ENCODE assay signal across 14 mouse cellular contexts in the genomic region with DNA sequence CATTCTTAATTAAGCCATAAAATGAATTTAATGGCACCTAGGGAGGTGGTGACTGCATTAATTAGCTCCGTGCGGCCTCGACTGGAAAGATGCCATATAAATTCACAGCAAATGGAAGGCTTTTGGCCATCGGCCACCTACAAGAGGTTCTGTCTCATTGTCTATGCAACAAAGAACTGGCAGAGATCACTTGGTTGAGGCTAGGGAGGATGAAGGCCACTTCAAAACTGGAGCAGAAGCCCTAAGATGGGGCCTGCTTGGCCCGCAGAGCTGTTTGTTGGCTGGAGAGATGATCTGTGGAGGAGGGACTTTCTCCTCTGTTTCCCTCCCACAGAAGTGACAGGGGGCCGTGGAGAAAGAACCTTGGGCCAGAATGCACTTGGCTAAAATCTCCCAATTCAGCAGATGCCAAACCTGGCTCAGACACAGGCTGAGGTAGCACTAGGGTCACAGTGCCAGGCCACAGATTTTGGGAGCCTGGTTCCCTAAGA.
DNase-seq lines count a peak whose midpoint lies in the region; ATAC-seq and TF ChIP-seq lines count a peak whose summit lies in the region.
"Had no signal": no experiment of that assay in that cellular context is flagged by ENCODE, and none has a peak within 500 bp of the region (broad histone marks: within the 10 kb centered on the region; RNA-seq: fewer than 3 reads in every experiment).

No protein-coding gene starts in this region.

- TF ChIP-seq CTCF in liver, adult 2 months (IDR thresholded peaks at IDR 0.05; ENCODE audit: low read depth, low read length) = no peak

- no peak overlapping the region for H3K9ac ChIP-seq in liver, adult 2 months (ENCODE audit: low read depth, low read length)
- H3K9ac ChIP-seq in liver, embryonic 11.5 days (ENCODE audit: low read depth, low read length) = no peak overlapping the region
- H3K9ac ChIP-seq in hindbrain, embryonic 16.5 days (ENCODE audit: low read depth, low read length) = no peak overlapping the region
- H3K9ac ChIP-seq: liver, embryonic 15.5 days had no signal

- H3K79me2 ChIP-seq in liver, adult 2 months (ENCODE audit: control insufficient read depth, insufficient read depth, low read length) = no peaks in the 10 kb centered on the region

- no peak overlapping the region for H3K4me3 ChIP-seq in liver, adult 2 months (ENCODE audit: insufficient read depth, low read depth, low read length)
- H3K4me3 ChIP-seq in liver, embryonic 11.5 days (ENCODE audit: low read depth, low read length) = no peak overlapping the region
- no peak overlapping the region for H3K4me3 ChIP-seq in hindbrain, embryonic 16.5 days (ENCODE audit: low read length)
- H3K4me3 ChIP-seq: heart, embryonic 10.5 days; layer of hippocampus, adult 2 months; liver, embryonic 15.5 days had no signal

- no peak for ATAC-seq in liver, embryonic 11.5 days (replicated peaks; ENCODE audit: low FRiP score)
- peak; percentile 80 for ATAC-seq in hindbrain, embryonic 16.5 days

- H3K4me2 ChIP-seq in liver, embryonic 11.5 days = no peak overlapping the region
- H3K4me2 ChIP-seq in hindbrain, embryonic 16.5 days (ENCODE audit: low read length) = no peak overlapping the region
- H3K4me2 ChIP-seq: liver, embryonic 15.5 days had no signal

- peak; percentile 4 to 11 for DNase-seq in heart, postnatal 10 days
- no peak for DNase-seq in heart, postnatal 25 days (ENCODE audit: low spot score)
- peak; percentile 77 for DNase-seq in liver, adult 2 months (ENCODE audit: extremely low read depth, low read depth, low spot score)
- no peak for DNase-seq in liver, embryonic 11.5 days (ENCODE audit: low spot score)
- peak; percentile 50 to 58 for DNase-seq in cerebellum, adult 18-20 months
- DNase-seq in urinary bladder, postnatal 4 days (ENCODE audit: low spot score in 2 of 2) = no peak
- no peak for DNase-seq in frontal cortex, postnatal 10 days (ENCODE audit: low spot score in 2 of 2)
- DNase-seq: B cell, adult 2 months; lung, postnatal 4 days; thymus, postnatal 36 days had no signal

- H3K27me3 ChIP-seq in liver, adult 2 months (ENCODE audit: control insufficient read depth, insufficient read depth, low read length) = no peaks in the 10 kb centered on the region
- H3K27me3 ChIP-seq in liver, embryonic 11.5 days (replicated peaks; ENCODE audit: control insufficient read depth, insufficient read depth, low read length) = no peaks in the 10 kb centered on the region
- H3K27me3 ChIP-seq in hindbrain, embryonic 16.5 days (replicated peaks; ENCODE audit: control insufficient read depth, insufficient read depth, low read length) = peaks cover 3% of the 10 kb centered on the region
- H3K27me3 ChIP-seq: liver, embryonic 15.5 days had no signal

- H3K9me3 ChIP-seq in liver, embryonic 11.5 days (ENCODE audit: control insufficient read depth, low read length) = no peaks in the 10 kb centered on the region
- no peaks in the 10 kb centered on the region for H3K9me3 ChIP-seq in hindbrain, embryonic 16.5 days (ENCODE audit: control insufficient read depth, low read length)
- H3K9me3 ChIP-seq: heart, embryonic 10.5 days; liver, embryonic 15.5 days had no signal

- intact Hi-C loops in heart, postnatal 10 days (cut with DNase I) = no loop called here
- intact Hi-C loops in heart, postnatal 25 days (cut with DNase I) = no loop called here

- no peaks in the 10 kb centered on the region for H3K36me3 ChIP-seq in liver, adult 2 months (ENCODE audit: control insufficient read depth, insufficient read depth, low read length)
- H3K36me3 ChIP-seq in liver, embryonic 11.5 days (ENCODE audit: control insufficient read depth, insufficient read depth, low read length) = no peaks in the 10 kb centered on the region
- H3K36me3 ChIP-seq in hindbrain, embryonic 16.5 days (ENCODE audit: control insufficient read depth, insufficient read depth, low read length) = no peaks in the 10 kb centered on the region
- H3K36me3 ChIP-seq: heart, embryonic 10.5 days; liver, embryonic 15.5 days had no signal

- 80% methylated on average over 6 of the region's 6 CpGs for WGBS in liver, adult 2 months
- WGBS in liver, embryonic 11.5 days = 83% methylated on average over 6 of the region's 6 CpGs
- WGBS in hindbrain, embryonic 16.5 days = 41% methylated on average over 6 of the region's 6 CpGs

- no peak overlapping the region for H3K27ac ChIP-seq in liver, adult 2 months (replicated peaks; ENCODE audit: insufficient read depth, low read depth, low read length)
- no peak overlapping the region for H3K27ac ChIP-seq in liver, embryonic 11.5 days (ENCODE audit: low read depth, low read length)
- H3K27ac ChIP-seq in hindbrain, embryonic 16.5 days (ENCODE audit: low read depth, low read length) = no peak overlapping the region
- H3K27ac ChIP-seq: heart, embryonic 10.5 days; layer of hippocampus, adult 2 months; liver, embryonic 15.5 days had no signal

- TF ChIP-seq POLR2A in liver, adult 2 months (IDR thresholded peaks at IDR 0.05; ENCODE audit: extremely low read depth, insufficient read depth, low read length) = no peak

- peaks cover 10% of the 10 kb centered on the region; the same call in 1 of the 2 replicates for H3K4me1 ChIP-seq in liver, adult 2 months (ENCODE audit: control insufficient read depth, insufficient read depth, low read length)
- no peaks in the 10 kb centered on the region for H3K4me1 ChIP-seq in liver, embryonic 11.5 days (replicated peaks; ENCODE audit: control insufficient read depth, insufficient read depth, low read length)
- H3K4me1 ChIP-seq in hindbrain, embryonic 16.5 days (ENCODE audit: control insufficient read depth, insufficient read depth, low read depth, low read length) = peaks cover 4% of the 10 kb centered on the region; the same call in 1 of the 2 replicates
- H3K4me1 ChIP-seq: liver, embryonic 15.5 days had no signal

Comparison
In these comparisons a context has a peak if more than half of its experiments do, and no peak if none do; other contexts are left out.
1. DNase-seq: peak in heart, postnatal 10 days (2 of 2), liver, adult 2 months (single experiment) and cerebellum, adult 18-20 months (2 of 2); none in heart, postnatal 25 days (single experiment), liver, embryonic 11.5 days (single experiment), urinary bladder, postnatal 4 days (0 of 2) and frontal cortex, postnatal 10 days (0 of 2).